Mouse (Mus musculus) bone marrow macrophage, adult 2 months (primary cell): Measurements from ENCODE around the gene Bace1.

Source experiments
- CTCF ChIP-seq: IDR thresholded peaks from 2 replicates; pipeline ENCODE4 v1.5.1; 2012; ENCODE audit warnings: low read depth, mild to moderate bottlenecking, low read length, moderate library complexity
- POLR2A ChIP-seq: IDR thresholded peaks from 2 replicates; pipeline ENCODE4 v1.6.1; 2012; ENCODE audit warnings: mild to moderate bottlenecking, low read depth, low read length, borderline replicate concordance

DNA sequence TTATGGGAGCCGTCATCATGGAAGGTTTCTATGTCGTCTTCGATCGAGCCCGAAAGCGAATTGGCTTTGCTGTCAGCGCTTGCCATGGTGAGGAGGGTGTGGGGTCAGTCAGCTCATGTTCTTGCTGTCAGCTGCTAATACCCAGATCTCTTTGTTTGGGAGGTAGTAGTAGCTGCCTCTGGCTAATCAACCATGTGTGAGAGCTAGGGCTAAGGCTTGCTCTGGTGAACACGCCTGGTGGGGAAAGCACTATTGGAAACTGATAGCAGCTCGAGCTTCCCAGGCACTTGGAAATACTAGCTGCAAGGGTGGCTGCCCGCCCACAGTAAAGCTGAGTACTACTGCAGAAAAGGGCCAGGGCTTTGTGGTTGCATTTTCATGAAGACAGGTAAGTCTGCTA, 21.0 kb downstream of the Bace1 start:
- TF ChIP-seq CTCF (no peak), POLR2A (no peak)
